Mouse (Mus musculus): ENCODE data around the gene Oas1a. TPM values are rescaled to one million over a fixed set of nuclear protein-coding genes. Genes with fewer than 3 reads are reported as not detected.

Oas1a gene
- total RNA-seq, 2 experiments from 2014 or later = 0.24 TPM; not detected in 1

Small RNA genes lying within 50 kb of the gene (microRNA-seq; reads per million reads assigned to microRNA genes)
- gene Gm22907 (ENCODE audit: borderline replicate concordance in 2 of 2) = 0 reads per million in 2 experiments

Other genes with a start within 250 kb of the Oas1a start
- gene Dtx1, start 195.6 kb downstream of the Oas1a start, total RNA-seq (2021) = under 1 TPM; 0.61 to 0.91 TPM
- gene Oas2, start 157.7 kb downstream of the Oas1a start, total RNA-seq (2021) = under 1 TPM; 0.21 to 0.28 TPM
- gene Oas3, start 129.9 kb downstream of the Oas1a start, total RNA-seq (2021) = not detected
- gene Oas1e, start 112.0 kb downstream of the Oas1a start, total RNA-seq (2021) = not detected
- gene Oas1c, start 95.0 kb downstream of the Oas1a start, total RNA-seq (2021) = not detected
- not detected for gene Oas1f, start 60.2 kb downstream of the Oas1a start, total RNA-seq (2021)
- not detected for gene Oas1h, start 46.1 kb downstream of the Oas1a start, total RNA-seq (2021)
- gene Oas1g, start 19.9 kb downstream of the Oas1a start, total RNA-seq (2021) = not detected
- gene Oas1d, start 7.0 kb upstream of the Oas1a start, total RNA-seq (2021) = not detected
- under 1 TPM in 1 of 2 experiments, not detected in 1; 0.11 TPM for gene Rph3a, start 102.6 kb upstream of the Oas1a start, total RNA-seq (2021)